Mouse (Mus musculus): ENCODE results near the gene 2310030G06Rik. TPM values are rescaled to one million over a fixed set of nuclear protein-coding genes. Genes with fewer than 3 reads are reported as not detected.

Gene 2310030G06Rik
- polyA plus RNA-seq, 1 experiment from 2014 or later = 11.4 TPM

GRCm38 (mm10) chr9:50718878-50719277 lies 27.5 kb downstream of the 2310030G06Rik start:
- 59% methylated on average over 4 of the region's 4 CpGs for WGBS
- no peak for ATAC-seq (ENCODE audit: insufficient number of reproducible peaks, insufficient read depth, low FRiP score, low read depth)
- no peaks in the 10 kb centered on the region for H3K9me3 ChIP-seq (ENCODE audit: control insufficient read depth, low read length)
- H3K27ac ChIP-seq (replicated peaks in 1 of 2; ENCODE audit: control insufficient read depth in 1 of 2, insufficient read depth in 1 of 2, low read depth in 2 of 2, low read length in 2 of 2) = no peak overlapping the region
- H3K4me1 ChIP-seq (ENCODE audit: control insufficient read depth in 2 of 2, insufficient read depth in 2 of 2, low read length in 2 of 2) = peaks cover 12 to 15% of the 10 kb centered on the region in 2 experiments
- peaks cover 4% of the 10 kb centered on the region; the same call in 1 of the 2 replicates for H3K36me3 ChIP-seq (ENCODE audit: control insufficient read depth, insufficient read depth, low read length)
- no peak overlapping the region for H3K4me2 ChIP-seq (ENCODE audit: low read length)
- H3K9ac ChIP-seq (ENCODE audit: low read length) = no peak overlapping the region
- no peaks in the 10 kb centered on the region for H3K27me3 ChIP-seq (ENCODE audit: control insufficient read depth, insufficient read depth, low read length)
- H3K4me3 ChIP-seq (ENCODE audit: control insufficient read depth in 1 of 2, insufficient read depth in 1 of 2, low read depth in 1 of 2, low read length in 2 of 2) = no peak overlapping the region

GRCm38 (mm10) chr9:50714188-50714587 lies 32.1 kb downstream of the 2310030G06Rik start:
- H3K36me3 ChIP-seq (ENCODE audit: control insufficient read depth, insufficient read depth, low read length) = peaks cover 11% of the 10 kb centered on the region
- no peak for ATAC-seq (ENCODE audit: insufficient number of reproducible peaks, insufficient read depth, low FRiP score, low read depth)
- H3K4me1 ChIP-seq (ENCODE audit: control insufficient read depth in 2 of 2, insufficient read depth in 2 of 2, low read length in 2 of 2) = no peaks in the 10 kb centered on the region
- no peak overlapping the region for H3K9ac ChIP-seq (ENCODE audit: low read length)
- no peak overlapping the region for H3K27ac ChIP-seq (replicated peaks in 1 of 2; ENCODE audit: control insufficient read depth in 1 of 2, insufficient read depth in 1 of 2, low read depth in 2 of 2, low read length in 2 of 2)
- WGBS = 56% methylated on average over 4 of the region's 4 CpGs
- no peak overlapping the region for H3K4me2 ChIP-seq (ENCODE audit: low read length)
- no peak overlapping the region for H3K4me3 ChIP-seq (ENCODE audit: control insufficient read depth in 1 of 2, insufficient read depth in 1 of 2, low read depth in 1 of 2, low read length in 2 of 2)
- no peaks in the 10 kb centered on the region for H3K27me3 ChIP-seq (ENCODE audit: control insufficient read depth, insufficient read depth, low read length)
- no peaks in the 10 kb centered on the region for H3K9me3 ChIP-seq (ENCODE audit: control insufficient read depth, low read length)

- Histone ChIP-seq H3K9me3 (ENCODE audit: control insufficient read depth, low read length) (no peaks in the 10 kb centered on the region), H3K36me3 (ENCODE audit: control insufficient read depth, insufficient read depth, low read length) (peaks cover 18% of the 10 kb centered on the region), H3K9ac (ENCODE audit: low read length) (no peak overlapping the region), H3K27me3 (ENCODE audit: control insufficient read depth, insufficient read depth, low read length) (no peaks in the 10 kb centered on the region), H3K4me2 (ENCODE audit: low read length) (no peak overlapping the region), H3K4me3 (ENCODE audit: control insufficient read depth in 1 of 2, insufficient read depth in 1 of 2, low read depth in 1 of 2, low read length in 2 of 2) (no peak overlapping the region), H3K4me1 (ENCODE audit: control insufficient read depth in 2 of 2, insufficient read depth in 2 of 2, low read length in 2 of 2) (no peaks in the 10 kb centered on the region), H3K27ac (replicated peaks in 1 of 2; ENCODE audit: control insufficient read depth in 1 of 2, insufficient read depth in 1 of 2, low read depth in 2 of 2, low read length in 2 of 2) (no peak overlapping the region)
- no peak for ATAC-seq (ENCODE audit: insufficient number of reproducible peaks, insufficient read depth, low FRiP score, low read depth)
- 77% methylated on average over 4 of the region's 4 CpGs for WGBS
Measured at GRCm38 (mm10) chr9:50711337-50711736, 35.0 kb downstream of the 2310030G06Rik start.

GRCm38 (mm10) chr9:50709108-50709507 lies 37.2 kb downstream of the 2310030G06Rik start:
- H3K27me3 ChIP-seq (ENCODE audit: control insufficient read depth, insufficient read depth, low read length) = no peaks in the 10 kb centered on the region
- no peak for ATAC-seq (ENCODE audit: insufficient number of reproducible peaks, insufficient read depth, low FRiP score, low read depth)
- H3K9me3 ChIP-seq (ENCODE audit: control insufficient read depth, low read length) = no peaks in the 10 kb centered on the region
- WGBS = 15% methylated on average over 2 of the region's 2 CpGs
- peaks cover 19% of the 10 kb centered on the region; the same call in 1 of the 2 replicates for H3K36me3 ChIP-seq (ENCODE audit: control insufficient read depth, insufficient read depth, low read length)
- H3K4me1 ChIP-seq (ENCODE audit: control insufficient read depth in 2 of 2, insufficient read depth in 2 of 2, low read length in 2 of 2) = no peaks in the 10 kb centered on the region
- H3K4me3 ChIP-seq (ENCODE audit: control insufficient read depth in 1 of 2, insufficient read depth in 1 of 2, low read depth in 1 of 2, low read length in 2 of 2) = no peak overlapping the region
- no peak overlapping the region for H3K27ac ChIP-seq (replicated peaks in 1 of 2; ENCODE audit: control insufficient read depth in 1 of 2, insufficient read depth in 1 of 2, low read depth in 2 of 2, low read length in 2 of 2)
- H3K4me2 ChIP-seq (ENCODE audit: low read length) = no peak overlapping the region
- H3K9ac ChIP-seq (ENCODE audit: low read length) = no peak overlapping the region

- Histone ChIP-seq H3K4me3 (ENCODE audit: control insufficient read depth in 1 of 2, insufficient read depth in 1 of 2, low read depth in 1 of 2, low read length in 2 of 2) (no peak overlapping the region), H3K27me3 (ENCODE audit: control insufficient read depth, insufficient read depth, low read length) (peaks cover 2% of the 10 kb centered on the region; the same call in 1 of the 2 replicates), H3K9me3 (ENCODE audit: control insufficient read depth, low read length) (no peaks in the 10 kb centered on the region), H3K9ac (ENCODE audit: low read length) (no peak overlapping the region), H3K4me1 (ENCODE audit: control insufficient read depth in 2 of 2, insufficient read depth in 2 of 2, low read length in 2 of 2) (peaks cover 3 to 5% of the 10 kb centered on the region in 2 experiments; a peak in 2 of 4 replicates), H3K27ac (replicated peaks in 1 of 2; ENCODE audit: control insufficient read depth in 1 of 2, insufficient read depth in 1 of 2, low read depth in 2 of 2, low read length in 2 of 2) (no peak overlapping the region), H3K4me2 (ENCODE audit: low read length) (no peak overlapping the region), H3K36me3 (ENCODE audit: control insufficient read depth, insufficient read depth, low read length) (peaks cover 20% of the 10 kb centered on the region; the same call in 1 of the 2 replicates)
- 71% methylated on average over 6 of the region's 6 CpGs for WGBS
- no peak for ATAC-seq (ENCODE audit: insufficient number of reproducible peaks, insufficient read depth, low FRiP score, low read depth)
Measured at GRCm38 (mm10) chr9:50704907-50705306, 41.4 kb downstream of the 2310030G06Rik start.

GRCm38 (mm10) chr9:50700921-50701691 lies 45.2 kb downstream of the 2310030G06Rik start:
- ATAC-seq (ENCODE audit: insufficient number of reproducible peaks, insufficient read depth, low FRiP score, low read depth) = no peak
- Histone ChIP-seq H3K9ac (ENCODE audit: low read length) (0 out of 2 replicates have a peak overlapping the region, but pooled peaks have one; percentile 3), H3K4me1 (ENCODE audit: control insufficient read depth in 2 of 2, insufficient read depth in 2 of 2, low read length in 2 of 2) (peaks cover 9 to 16% of the 10 kb centered on the region in 2 experiments), H3K27me3 (ENCODE audit: control insufficient read depth, insufficient read depth, low read length) (peaks cover 7% of the 10 kb centered on the region; the same call in 1 of the 2 replicates), H3K27ac (replicated peaks in 1 of 2; ENCODE audit: control insufficient read depth in 1 of 2, insufficient read depth in 1 of 2, low read depth in 2 of 2, low read length in 2 of 2) (no peak overlapping the region; a peak in 1 of 4 replicates), H3K4me3 (ENCODE audit: control insufficient read depth in 1 of 2, insufficient read depth in 1 of 2, low read depth in 1 of 2, low read length in 2 of 2) (no peak overlapping the region), H3K4me2 (ENCODE audit: low read length) (peak overlapping the region; percentile 15; the same call in 1 of the 2 replicates), H3K9me3 (ENCODE audit: control insufficient read depth, low read length) (no peaks in the 10 kb centered on the region), H3K36me3 (ENCODE audit: control insufficient read depth, insufficient read depth, low read length) (peaks cover 12% of the 10 kb centered on the region; the same call in 1 of the 2 replicates)
- 52% methylated on average over 11 of the region's 11 CpGs for WGBS

GRCm38 (mm10) chr9:50698418-50699409 lies 47.6 kb downstream of the 2310030G06Rik start:
- Histone ChIP-seq H3K9ac (ENCODE audit: low read length) (peak overlapping the region; percentile 63), H3K9me3 (ENCODE audit: control insufficient read depth, low read length) (no peaks in the 10 kb centered on the region), H3K4me3 (ENCODE audit: control insufficient read depth in 1 of 2, insufficient read depth in 1 of 2, low read depth in 1 of 2, low read length in 2 of 2) (peak overlapping the region; percentile 56 to 57), H3K4me1 (ENCODE audit: control insufficient read depth in 2 of 2, insufficient read depth in 2 of 2, low read length in 2 of 2) (peaks cover 9 to 16% of the 10 kb centered on the region in 2 experiments), H3K36me3 (ENCODE audit: control insufficient read depth, insufficient read depth, low read length) (peaks cover 17% of the 10 kb centered on the region; the same call in 1 of the 2 replicates), H3K4me2 (ENCODE audit: low read length) (peak overlapping the region; percentile 96), H3K27ac (replicated peaks in 1 of 2; ENCODE audit: control insufficient read depth in 1 of 2, insufficient read depth in 1 of 2, low read depth in 2 of 2, low read length in 2 of 2) (no peak overlapping the region; a peak in 1 of 4 replicates), H3K27me3 (ENCODE audit: control insufficient read depth, insufficient read depth, low read length) (peaks cover 7% of the 10 kb centered on the region; the same call in 1 of the 2 replicates)
- peak; percentile 31; the same call in 1 of the 2 replicates for ATAC-seq (ENCODE audit: insufficient number of reproducible peaks, insufficient read depth, low FRiP score, low read depth)
- under 1% methylated on average over 64 of the region's 70 CpGs for WGBS

Data from heart, embryonic 14.5 days (tissue).